Mouse (Mus musculus) liver, adult 2 months (tissue): ENCODE measurements around the gene Wdtc1. TPM values are rescaled to one million over a fixed set of nuclear protein-coding genes. Genes with fewer than 3 reads are reported as not detected.

Experiments used
- DNase-seq: peaks from one replicate; pipeline ENCODE4 v3.0.0-alpha.2; 2011; ENCODE audit warnings: low read depth, low spot score; ENCODE audit errors: extremely low read depth
- H3K27ac ChIP-seq: fragments of 200-500 bp; replicated peaks from 2 replicates; pipeline ENCODE4 v1.5.1; 2012; ENCODE audit warnings: low read depth, mild to moderate bottlenecking, control low read depth, inconsistent platforms, low read length; ENCODE audit not compliant: insufficient read depth
- H3K27me3 ChIP-seq: fragments of 200-500 bp; 2 replicates; pipeline ENCODE4 v1.6.1; 2012; ENCODE audit warnings: mild to moderate bottlenecking, moderate library complexity, low read length, inconsistent platforms; ENCODE audit not compliant: control insufficient read depth, insufficient read depth
- H3K36me3 ChIP-seq: fragments of 200-500 bp; 2 replicates; pipeline ENCODE4 v1.6.1; 2012; ENCODE audit warnings: low read length, inconsistent platforms; ENCODE audit not compliant: control insufficient read depth, insufficient read depth
- H3K4me1 ChIP-seq: fragments of 200-500 bp; 2 replicates; pipeline ENCODE4 v1.6.1; 2011; ENCODE audit warnings: low read length; ENCODE audit not compliant: control insufficient read depth, insufficient read depth
- H3K4me3 ChIP-seq: fragments of 200-500 bp; 2 replicates; pipeline ENCODE4 v1.5.1; 2011; ENCODE audit warnings: low read depth, mild to moderate bottlenecking, control low read depth, low read length, moderate library complexity; ENCODE audit not compliant: insufficient read depth
- H3K79me2 ChIP-seq: fragments of 200-500 bp; 2 replicates; pipeline ENCODE4 v1.6.1; 2012; ENCODE audit warnings: inconsistent platforms, mild to moderate bottlenecking, low read length, moderate library complexity; ENCODE audit not compliant: control insufficient read depth, insufficient read depth
- H3K9ac ChIP-seq: fragments of 200-500 bp; 2 replicates; pipeline ENCODE4 v1.6.1; 2012; ENCODE audit warnings: low read depth, mild to moderate bottlenecking, control low read depth, inconsistent platforms, low read length
- CTCF ChIP-seq: fragments of 200-500 bp; IDR thresholded peaks from 2 replicates; pipeline ENCODE4 v1.5.1; 2011; ENCODE audit warnings: low read depth, low read length, control low read depth
- POLR2A ChIP-seq: fragments of 200-500 bp; IDR thresholded peaks from 2 replicates; pipeline ENCODE4 v1.6.1; 2011; ENCODE audit warnings: low read length, control low read depth; ENCODE audit not compliant: insufficient read depth; ENCODE audit errors: extremely low read depth
- WGBS: fragments of 180-500 bp; shearing (Covaris S2); methylation state at CpG from one replicate; pipeline ENCODE4 v1.1.7; 2018; 5-methylcytosine and 5-hydroxymethylcytosine counted together
- polyA plus RNA-seq: library from polyadenylated mRNA; depleted of rRNA; stranded (reverse); fragments of >200 nt; gene quantifications from 2 replicates; pipeline ENCODE4 v1.2.3, GENCODE M21; 2012
- total RNA-seq: library from RNA; depleted of rRNA; stranded (reverse); fragments of >200 nt; gene quantifications from 2 replicates; pipeline ENCODE4 v1.2.3, GENCODE M21; 2014

Wdtc1 gene
- total and polyA plus RNA-seq, 2 experiments, result 20.6 to 83.3 TPM

- TF ChIP-seq CTCF (no peak), POLR2A (no peak)
- Histone ChIP-seq H3K36me3 (no peaks in the 10 kb centered on the region), H3K79me2 (no peaks in the 10 kb centered on the region), H3K27me3 (no peaks in the 10 kb centered on the region), H3K27ac (no peak overlapping the region), H3K4me3 (no peak overlapping the region), H3K9ac (no peak overlapping the region), H3K4me1 (0 out of 2 replicates have a peak, but pooled peaks cover 2% of the 10 kb centered on the region)
- 78% methylated on average over 4 of the region's 4 CpGs for WGBS
- DNase-seq, result no peak
Measured at GRCm38 (mm10) chr4:133252089-133252488, 101.2 kb downstream of the Wdtc1 start.

- no peaks in the 10 kb centered on the region for H3K79me2 ChIP-seq
- no peak for DNase-seq
- H3K9ac ChIP-seq, result no peak overlapping the region
- H3K36me3 ChIP-seq, result no peaks in the 10 kb centered on the region
- H3K27ac ChIP-seq, result no peak overlapping the region
- 31% methylated on average over 31 of the region's 31 CpGs for WGBS
- H3K4me3 ChIP-seq, result no peak overlapping the region
- no peak for TF ChIP-seq CTCF
- no peak for TF ChIP-seq POLR2A
- H3K27me3 ChIP-seq, result no peaks in the 10 kb centered on the region
- H3K4me1 ChIP-seq, result no peaks in the 10 kb centered on the region
Measured at GRCm38 (mm10) chr4:133251214-133251613, 102.1 kb downstream of the Wdtc1 start.

GRCm38 (mm10) chr4:133250609-133251008, 102.7 kb downstream of the Wdtc1 start:
- Histone ChIP-seq H3K79me2 (no peaks in the 10 kb centered on the region), H3K27me3 (no peaks in the 10 kb centered on the region), H3K36me3 (no peaks in the 10 kb centered on the region), H3K4me3 (no peak overlapping the region), H3K27ac (no peak overlapping the region), H3K9ac (no peak overlapping the region), H3K4me1 (no peaks in the 10 kb centered on the region)
- DNase-seq, result no peak
- TF ChIP-seq POLR2A, result no peak
- TF ChIP-seq CTCF, result peak; percentile 82
- 10% methylated on average over 22 of the region's 22 CpGs for WGBS

- Histone ChIP-seq H3K9ac (no peak overlapping the region), H3K4me1 (no peaks in the 10 kb centered on the region; the same call in 1 of the 2 replicates)
Measured at GRCm38 (mm10) chr4:133247806-133248449, 105.4 kb downstream of the Wdtc1 start.

GRCm38 (mm10) chr4:133247072-133247471, 106.2 kb downstream of the Wdtc1 start:
- no peak overlapping the region for H3K27ac ChIP-seq
- H3K4me1 ChIP-seq, result no peaks in the 10 kb centered on the region; the same call in 1 of the 2 replicates
- H3K36me3 ChIP-seq, result no peaks in the 10 kb centered on the region
- no peak overlapping the region; the same call in 1 of the 2 replicates for H3K4me3 ChIP-seq
- 68% methylated on average over 15 of the region's 15 CpGs for WGBS
- DNase-seq, result no peak
- no peaks in the 10 kb centered on the region for H3K27me3 ChIP-seq
- H3K9ac ChIP-seq, result no peak overlapping the region
- TF ChIP-seq POLR2A (no peak), CTCF (no peak)
- H3K79me2 ChIP-seq, result no peaks in the 10 kb centered on the region

More at GRCm38 (mm10) chr4:133247806-133248449, 105.4 kb downstream of the Wdtc1 start:
- TF ChIP-seq CTCF (no peak), POLR2A (no peak)
- Histone ChIP-seq H3K36me3 (no peaks in the 10 kb centered on the region), H3K27me3 (no peaks in the 10 kb centered on the region), H3K27ac (no peak overlapping the region), H3K4me3 (no peak overlapping the region), H3K79me2 (no peaks in the 10 kb centered on the region)
- 84% methylated on average over 13 of the region's 13 CpGs for WGBS
- no peak for DNase-seq

- peaks cover 2% of the 10 kb centered on the region; the same call in 1 of the 2 replicates for H3K4me1 ChIP-seq
- no peak overlapping the region for H3K27ac ChIP-seq
- no peaks in the 10 kb centered on the region for H3K79me2 ChIP-seq
- no peak overlapping the region for H3K9ac ChIP-seq
- H3K4me3 ChIP-seq, result no peak overlapping the region
- DNase-seq, result no peak
- TF ChIP-seq CTCF (no peak), POLR2A (no peak)
- no peaks in the 10 kb centered on the region for H3K36me3 ChIP-seq
- 83% methylated on average over 1 of the region's 1 CpGs for WGBS
- no peaks in the 10 kb centered on the region for H3K27me3 ChIP-seq
Measured at GRCm38 (mm10) chr4:133244289-133244688, 109.0 kb downstream of the Wdtc1 start.
